8 mouse cellular contexts compared by ENCODE assay signal in the genomic region with DNA sequence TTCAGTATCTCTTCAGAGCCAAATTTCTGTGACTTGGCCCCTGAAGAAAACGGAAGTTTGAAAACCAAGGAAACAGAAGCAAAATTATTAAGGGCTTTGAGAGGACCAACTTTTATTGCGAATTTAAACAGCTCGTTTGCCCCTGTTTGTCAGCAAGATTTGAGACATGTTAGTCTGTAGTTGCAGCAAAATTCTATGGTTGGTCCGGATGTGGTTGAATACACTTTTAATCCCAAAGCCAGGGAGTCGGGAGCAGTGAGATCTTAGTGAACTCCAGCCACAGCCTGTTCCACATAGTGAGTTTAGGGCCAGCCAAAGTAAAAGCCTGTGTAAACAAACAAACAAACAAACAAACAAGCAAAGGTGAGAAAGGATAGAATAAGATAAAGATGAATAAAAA. TPM values are rescaled to one million over a fixed set of nuclear protein-coding genes. Genes with fewer than 3 reads are reported as not detected.
DNase-seq lines count a peak whose midpoint lies in the region; ATAC-seq lines count a peak whose summit lies in the region.

No protein-coding gene starts in this region.

- H3K27me3 ChIP-seq in kidney, embryonic 16.5 days (ENCODE audit: insufficient read depth, low read length), result no peaks in the 10 kb centered on the region
- H3K27me3 ChIP-seq in embryonic facial prominence, embryonic 15.5 days, result no peaks in the 10 kb centered on the region
- no peaks in the 10 kb centered on the region for H3K27me3 ChIP-seq in limb, embryonic 10.5 days (ENCODE audit: low read depth, poor library complexity, severe bottlenecking)
- no peaks in the 10 kb centered on the region for H3K27me3 ChIP-seq in neural tube, embryonic 12.5 days (replicated peaks)

- no peak for DNase-seq in kidney, postnatal 25 days
- no peak for DNase-seq in limb, embryonic 10.5 days (ENCODE audit: low spot score)
- DNase-seq in natural killer cell, adult 2 months (ENCODE audit: low spot score in 2 of 2), result no peak
- no peak for DNase-seq in thymus, postnatal 10 days (ENCODE audit: low spot score in 2 of 2)

- H3K4me2 ChIP-seq in kidney, embryonic 16.5 days (replicated peaks; ENCODE audit: low read depth, low read length), result peak overlapping the region; percentile 62
- H3K4me2 ChIP-seq in embryonic facial prominence, embryonic 15.5 days (replicated peaks), result peak overlapping the region; percentile 64
- H3K4me2 ChIP-seq in neural tube, embryonic 12.5 days (replicated peaks), result peak overlapping the region; percentile 62

- H3K9ac ChIP-seq in kidney, embryonic 16.5 days (replicated peaks; ENCODE audit: low read length), result peak overlapping the region; percentile 51; the same call in 1 of the 2 replicates
- no peak overlapping the region for H3K9ac ChIP-seq in embryonic facial prominence, embryonic 15.5 days
- no peak overlapping the region for H3K9ac ChIP-seq in neural tube, embryonic 12.5 days

- peaks cover 28% of the 10 kb centered on the region for H3K4me1 ChIP-seq in kidney, embryonic 16.5 days (ENCODE audit: insufficient read depth, low read length)
- peaks cover 9% of the 10 kb centered on the region; the same call in 1 of the 2 replicates for H3K4me1 ChIP-seq in embryonic facial prominence, embryonic 15.5 days
- H3K4me1 ChIP-seq in limb, embryonic 10.5 days, result peaks cover 30% of the 10 kb centered on the region
- H3K4me1 ChIP-seq in neural tube, embryonic 12.5 days, result peaks cover 15% of the 10 kb centered on the region

- no peaks in the 10 kb centered on the region for H3K36me3 ChIP-seq in kidney, embryonic 16.5 days (ENCODE audit: insufficient read depth, low read length)
- H3K36me3 ChIP-seq in embryonic facial prominence, embryonic 15.5 days, result no peaks in the 10 kb centered on the region
- H3K36me3 ChIP-seq in limb, embryonic 10.5 days, result no peaks in the 10 kb centered on the region
- H3K36me3 ChIP-seq in neural tube, embryonic 12.5 days, result no peaks in the 10 kb centered on the region

- peak overlapping the region; percentile 64 for H3K4me3 ChIP-seq in kidney, embryonic 16.5 days (ENCODE audit: low read length)
- peak overlapping the region; percentile 65 for H3K4me3 ChIP-seq in embryonic facial prominence, embryonic 15.5 days (replicated peaks)
- H3K4me3 ChIP-seq in limb, embryonic 10.5 days, result peak overlapping the region; percentile 67
- 0 out of 2 replicates have a peak overlapping the region, but pooled peaks have one; percentile 29 for H3K4me3 ChIP-seq in neural tube, embryonic 12.5 days

- ATAC-seq in kidney, embryonic 16.5 days (ENCODE audit: low FRiP score, low TSS enrichment), result no peak
- no peak for ATAC-seq in embryonic facial prominence, embryonic 15.5 days (ENCODE audit: insufficient number of reproducible peaks, low FRiP score, low TSS enrichment, low read depth)
- ATAC-seq in neural tube, embryonic 12.5 days (ENCODE audit: low FRiP score, low read depth), result no peak
- no peak for ATAC-seq in inflammation-experienced regulatory T-cells, adult 6 months

- no peaks in the 10 kb centered on the region for H3K9me3 ChIP-seq in kidney, embryonic 16.5 days (ENCODE audit: low read length)
- H3K9me3 ChIP-seq in embryonic facial prominence, embryonic 15.5 days (replicated peaks), result no peaks in the 10 kb centered on the region
- H3K9me3 ChIP-seq in limb, embryonic 10.5 days (replicated peaks), result no peaks in the 10 kb centered on the region
- no peaks in the 10 kb centered on the region for H3K9me3 ChIP-seq in neural tube, embryonic 12.5 days

- H3K27ac ChIP-seq in kidney, embryonic 16.5 days (ENCODE audit: low read length), result peak overlapping the region; percentile 76
- H3K27ac ChIP-seq in embryonic facial prominence, embryonic 15.5 days (replicated peaks), result peak overlapping the region; percentile 94
- peak overlapping the region; percentile 53; the same call in 1 of the 2 replicates for H3K27ac ChIP-seq in limb, embryonic 10.5 days
- H3K27ac ChIP-seq in neural tube, embryonic 12.5 days, result no peak overlapping the region

- 8% methylated on average over 5 of the region's 5 CpGs for WGBS in kidney, embryonic 16.5 days
- WGBS in embryonic facial prominence, embryonic 15.5 days, result 9% methylated on average over 5 of the region's 5 CpGs
- 20% methylated on average over 5 of the region's 5 CpGs for WGBS in limb, embryonic 10.5 days
- whole genome bisulfite sequencing in neural tube, embryonic 12.5 days, result 17% methylated on average over 5 of the region's 5 CpGs

RNA-seq across cellular contexts. Expression of gene Abt1, which starts 9.5 kb away (rescaled TPM):
- polyA plus RNA-seq in kidney, embryonic 16.5 days (2015; fragmentation: Nextera tagmentation; extraction: Ambion mirVana), result 13.7 and 14.6 TPM in 2 replicates
- polyA plus RNA-seq in embryonic facial prominence, embryonic 15.5 days (2015; fragmentation: Nextera tagmentation; extraction: Ambion mirVana), result 12.2 and 12.7 TPM in 2 replicates
- polyA plus RNA-seq in limb, embryonic 10.5 days (2016; fragmentation: Nextera tagmentation; extraction: Ambion mirVana), result 16.9 and 17.1 TPM in 2 replicates
- polyA plus RNA-seq in neural tube, embryonic 12.5 days (2016; fragmentation: Nextera tagmentation; extraction: Ambion mirVana), result 11.4 TPM in 2 replicates
- polyA plus RNA-seq in inflammation-experienced regulatory T-cells, adult 6 months (2017; shearing (Covaris generic)), result 10 to 100 TPM; 11.3 to 13.4 (median 12.2) TPM

RNA-seq across cellular contexts. Expression of gene Btn1a1, which starts 32.5 kb away (rescaled TPM):
- polyA plus RNA-seq in kidney, embryonic 16.5 days (2015; fragmentation: Nextera tagmentation; extraction: Ambion mirVana), result 0.08 and 0.11 TPM in 2 replicates
- 0.04 TPM in 1 of 2 replicates, not detected in the other for polyA plus RNA-seq in embryonic facial prominence, embryonic 15.5 days (2015; fragmentation: Nextera tagmentation; extraction: Ambion mirVana)
- polyA plus RNA-seq in limb, embryonic 10.5 days (2016; fragmentation: Nextera tagmentation; extraction: Ambion mirVana), result 0.08 and 0.10 TPM in 2 replicates
- polyA plus RNA-seq in neural tube, embryonic 12.5 days (2016; fragmentation: Nextera tagmentation; extraction: Ambion mirVana), result not detected in 2 replicates
- not detected for polyA plus RNA-seq in inflammation-experienced regulatory T-cells, adult 6 months (2017; shearing (Covaris generic))

RNA-seq across cellular contexts. Expression of gene Btn2a2, which starts 55.5 kb away (rescaled TPM):
- polyA plus RNA-seq in kidney, embryonic 16.5 days (2015; fragmentation: Nextera tagmentation; extraction: Ambion mirVana), result 0.50 and 0.54 TPM in 2 replicates
- 0.55 and 0.65 TPM in 2 replicates for polyA plus RNA-seq in embryonic facial prominence, embryonic 15.5 days (2015; fragmentation: Nextera tagmentation; extraction: Ambion mirVana)
- polyA plus RNA-seq in limb, embryonic 10.5 days (2016; fragmentation: Nextera tagmentation; extraction: Ambion mirVana), result 0.99 and 1.9 TPM in 2 replicates
- 0.23 and 0.31 TPM in 2 replicates for polyA plus RNA-seq in neural tube, embryonic 12.5 days (2016; fragmentation: Nextera tagmentation; extraction: Ambion mirVana)
- not detected for polyA plus RNA-seq in inflammation-experienced regulatory T-cells, adult 6 months (2017; shearing (Covaris generic))
